Mouse (Mus musculus): Measurements from ENCODE around the gene Tdpoz3. TPM values are rescaled to one million over a fixed set of nuclear protein-coding genes. Genes with fewer than 3 reads are reported as not detected.
"Not testable (repeated sequence)": the region's sequence is repeated elsewhere in the genome, so short reads cannot be mapped to it uniquely, and the experiment has no call there.

Tdpoz3 gene
- not detected in 2 replicates for polyA plus RNA-seq (2012; rRNA removed)

- not testable (repeated sequence) for H3K36me3 ChIP-seq (ENCODE audit: control insufficient read depth, insufficient read depth, low read length); H3K27me3 ChIP-seq (ENCODE audit: control insufficient read depth, insufficient read depth, low read length); DNase-seq; H3K4me3 ChIP-seq (ENCODE audit: control insufficient read depth, insufficient read depth, low read length); H3K27ac ChIP-seq (ENCODE audit: control insufficient read depth, insufficient read depth, low read length); H3K4me1 ChIP-seq (replicated peaks; ENCODE audit: control insufficient read depth, insufficient read depth, low read length)
- 85% methylated on average over 1 of the region's 1 CpGs for WGBS
These were observed at the start of gene Tdpoz3 for GRCm38 (mm10) chr3:93825720-93826119. TSS of gene Tdpoz3 (plus strand) at chr3:93826020.

- H3K27ac ChIP-seq (ENCODE audit: control insufficient read depth, insufficient read depth, low read length); H3K4me3 ChIP-seq (ENCODE audit: control insufficient read depth, insufficient read depth, low read length): not testable (repeated sequence)
These were observed 29.7 kb upstream of the Tdpoz3 start, which contains the start of gene Tdpoz4 for GRCm38 (mm10) chr3:93796098-93796497. TSS of gene Tdpoz4 (plus strand) at chr3:93796398.

GRCm38 (mm10) chr3:93813341-93813740 is 12.5 kb upstream of the Tdpoz3 start:
- H3K4me3 ChIP-seq (ENCODE audit: control insufficient read depth, insufficient read depth, low read length); H3K27me3 ChIP-seq (ENCODE audit: control insufficient read depth, insufficient read depth, low read length); H3K4me1 ChIP-seq (replicated peaks; ENCODE audit: control insufficient read depth, insufficient read depth, low read length); H3K27ac ChIP-seq (ENCODE audit: control insufficient read depth, insufficient read depth, low read length); H3K36me3 ChIP-seq (ENCODE audit: control insufficient read depth, insufficient read depth, low read length); DNase-seq: not testable (repeated sequence)

More at GRCm38 (mm10) chr3:93796098-93796497, 29.7 kb upstream of the Tdpoz3 start, which contains the start of gene Tdpoz4:
- not testable (repeated sequence) for H3K4me1 ChIP-seq (replicated peaks; ENCODE audit: control insufficient read depth, insufficient read depth, low read length); H3K27me3 ChIP-seq (ENCODE audit: control insufficient read depth, insufficient read depth, low read length); H3K36me3 ChIP-seq (ENCODE audit: control insufficient read depth, insufficient read depth, low read length); DNase-seq

GRCm38 (mm10) chr3:93858957-93859356 is 33.1 kb downstream of the Tdpoz3 start:
- 87% methylated on average over 8 of the region's 8 CpGs for WGBS

GRCm38 (mm10) chr3:93870635-93871034 is 44.8 kb downstream of the Tdpoz3 start:
- not testable (repeated sequence) for H3K27me3 ChIP-seq (ENCODE audit: control insufficient read depth, insufficient read depth, low read length); H3K36me3 ChIP-seq (ENCODE audit: control insufficient read depth, insufficient read depth, low read length); DNase-seq; H3K27ac ChIP-seq (ENCODE audit: control insufficient read depth, insufficient read depth, low read length); H3K4me1 ChIP-seq (replicated peaks; ENCODE audit: control insufficient read depth, insufficient read depth, low read length); H3K4me3 ChIP-seq (ENCODE audit: control insufficient read depth, insufficient read depth, low read length)
- 88% methylated on average over 8 of the region's 8 CpGs for WGBS

More at GRCm38 (mm10) chr3:93858957-93859356, 33.1 kb downstream of the Tdpoz3 start:
- H3K27me3 ChIP-seq (ENCODE audit: control insufficient read depth, insufficient read depth, low read length); H3K36me3 ChIP-seq (ENCODE audit: control insufficient read depth, insufficient read depth, low read length); H3K27ac ChIP-seq (ENCODE audit: control insufficient read depth, insufficient read depth, low read length); H3K4me1 ChIP-seq (replicated peaks; ENCODE audit: control insufficient read depth, insufficient read depth, low read length); H3K4me3 ChIP-seq (ENCODE audit: control insufficient read depth, insufficient read depth, low read length); DNase-seq: not testable (repeated sequence)

Other genes starting within 250 kb of the Tdpoz3 start
- gene Tdpoz2, start 173.3 kb upstream of the Tdpoz3 start, polyA plus RNA-seq (2012; rRNA removed): not detected in 2 replicates
- 0.06 TPM in 1 of 2 replicates, not detected in the other for gene Tdpoz1, start 149.7 kb upstream of the Tdpoz3 start, polyA plus RNA-seq (2012; rRNA removed)
- gene Gm37596, start 132.9 kb upstream of the Tdpoz3 start, polyA plus RNA-seq (2012; rRNA removed): not detected in 2 replicates
- gene Gm5773, start 53.0 kb upstream of the Tdpoz3 start, polyA plus RNA-seq (2012; rRNA removed): not detected in 2 replicates
- 0.08 TPM in 1 of 2 replicates, not detected in the other for gene Tdpoz4, start 29.6 kb upstream of the Tdpoz3 start, polyA plus RNA-seq (2012; rRNA removed)
- gene Gm9117, start 117.5 kb downstream of the Tdpoz3 start, polyA plus RNA-seq (2012; rRNA removed): not detected in 2 replicates
- not detected in 2 replicates for gene Tdpoz5, start 135.3 kb downstream of the Tdpoz3 start, polyA plus RNA-seq (2012; rRNA removed)
- gene Gm9125, start 228.9 kb downstream of the Tdpoz3 start, polyA plus RNA-seq (2012; rRNA removed): not detected in 2 replicates
- gene Gm10697, start 246.6 kb downstream of the Tdpoz3 start, polyA plus RNA-seq (2012; rRNA removed): not detected in 2 replicates